Mouse (Mus musculus) MEL (cell line): Measurements from ENCODE around the gene Slc30a9. TPM values are rescaled to one million over a fixed set of nuclear protein-coding genes. Genes with fewer than 3 reads are reported as not detected.
A peak's percentile ranks its signal among the peaks of the same experiment; 100 is the strongest.

ENCODE experiments used
- DNase-seq: peaks from one replicate; pipeline ENCODE4 v3.0.0; 2011; ENCODE audit warnings: low read depth, low spot score
- H3K27ac ChIP-seq: 2 replicates; pipeline ENCODE4 v1.5.1; 2012; ENCODE audit warnings: low read depth, mild to moderate bottlenecking, control low read depth, low read length, moderate library complexity; ENCODE audit not compliant: control insufficient read depth
- H3K27me3 ChIP-seq, 2 experiments: fragments of 150-350 bp in 1 of 2; sonication (generic) in 1 of 2; 2 replicates each; pipeline ENCODE4 v1.6.1; 2012; ENCODE audit warnings: low read length in 2 of 2, mild to moderate bottlenecking in 2 of 2, improper control_type of control experiment in 1 of 2, moderate library complexity in 1 of 2; ENCODE audit not compliant: insufficient read depth in 2 of 2, control insufficient read depth in 1 of 2
- H3K36me3 ChIP-seq, 2 experiments: 2 replicates each; pipeline ENCODE4 v1.6.1; 2012 to 2014; ENCODE audit warnings: low read length in 2 of 2, improper control_type of control experiment in 1 of 2, inconsistent platforms in 1 of 2, mild to moderate bottlenecking in 1 of 2; ENCODE audit not compliant: insufficient read depth in 2 of 2, control insufficient read depth in 1 of 2
- H3K4me1 ChIP-seq, 2 experiments: fragments of 150-350 bp in 1 of 2; sonication (generic) in 1 of 2; 2 replicates each; pipeline ENCODE4 v1.6.1; 2012; ENCODE audit warnings: low read length in 2 of 2, improper control_type of control experiment in 1 of 2, mild to moderate bottlenecking in 1 of 2; ENCODE audit not compliant: insufficient read depth in 2 of 2, control insufficient read depth in 1 of 2
- H3K4me3 ChIP-seq, 2 experiments: fragments of 150-350 bp in 1 of 2; sonication (generic) in 1 of 2; 2 replicates each; pipeline ENCODE4 v1.5.1; 2012; ENCODE audit warnings: low read depth in 2 of 2, low read length in 2 of 2, mild to moderate bottlenecking in 2 of 2, moderate library complexity in 2 of 2, control low read depth in 1 of 2, improper control_type of control experiment in 1 of 2; ENCODE audit not compliant: control insufficient read depth in 1 of 2, insufficient read depth in 1 of 2
- H3K79me2 ChIP-seq: 2 replicates; pipeline ENCODE4 v1.6.1; 2012; ENCODE audit warnings: mild to moderate bottlenecking, low read length, moderate library complexity; ENCODE audit not compliant: control insufficient read depth, poor library complexity, insufficient read depth
- H3K9ac ChIP-seq: 2 replicates; pipeline ENCODE4 v1.6.1; 2012; ENCODE audit warnings: low read depth, mild to moderate bottlenecking, control low read depth, low read length, moderate library complexity; ENCODE audit not compliant: control insufficient read depth, poor library complexity, severe bottlenecking
- H3K9me3 ChIP-seq: fragments of 150-350 bp; sonication (generic); replicated peaks from 2 replicates; pipeline ENCODE4 v1.6.1; 2012; ENCODE audit warnings: mild to moderate bottlenecking, low read length, improper control_type of control experiment, moderate library complexity; ENCODE audit not compliant: insufficient read depth
- BHLHE40 ChIP-seq: IDR thresholded peaks from 2 replicates; pipeline ENCODE4 v1.6.1; 2012; ENCODE audit warnings: low read depth, mild to moderate bottlenecking, inconsistent platforms, low read length, improper control_type of control experiment, borderline replicate concordance
- CHD2 ChIP-seq: IDR thresholded peaks from 2 replicates; pipeline ENCODE4 v1.6.1; 2011; ENCODE audit warnings: low read length, improper control_type of control experiment
- CTCF ChIP-seq, 3 experiments: IDR thresholded peaks in 2 of 3; conservative IDR thresholded peaks in 1 of 3; 2 replicates each; pipeline ENCODE4 v1.5.1; 2011 to 2012; ENCODE audit warnings: low read length in 3 of 3, low read depth in 2 of 3, mild to moderate bottlenecking in 2 of 3, improper control_type of control experiment in 1 of 3, inconsistent platforms in 1 of 3, mixed read lengths in 1 of 3, moderate library complexity in 1 of 3; ENCODE audit not compliant: control insufficient read depth in 1 of 3, insufficient read depth in 1 of 3, poor library complexity in 1 of 3, severe bottlenecking in 1 of 3
- ELF1 ChIP-seq: IDR thresholded peaks from 2 replicates; pipeline ENCODE4 v1.6.1; 2014; ENCODE audit warnings: low read depth, mild to moderate bottlenecking, inconsistent platforms, low read length, improper control_type of control experiment, moderate library complexity
- EP300 ChIP-seq, 2 experiments: IDR thresholded peaks; 2 replicates each; pipeline ENCODE4 v1.6.1; 2011; ENCODE audit warnings: improper control_type of control experiment in 2 of 2, low read length in 2 of 2, low read depth in 1 of 2, mild to moderate bottlenecking in 1 of 2
- GABPA ChIP-seq: IDR thresholded peaks from 2 replicates; pipeline ENCODE4 v1.6.1; 2012; ENCODE audit warnings: low read depth, mild to moderate bottlenecking, inconsistent platforms, low read length, improper control_type of control experiment, moderate library complexity
- GATA1 ChIP-seq: IDR thresholded peaks from 2 replicates; pipeline ENCODE4 v1.6.1; 2011; ENCODE audit warnings: low read depth, low read length, improper control_type of control experiment
- HCFC1 ChIP-seq: IDR thresholded peaks from 2 replicates; pipeline ENCODE4 v1.6.1; 2012; ENCODE audit warnings: low read depth, mild to moderate bottlenecking, inconsistent platforms, low read length, improper control_type of control experiment, moderate library complexity
- JUND ChIP-seq: IDR thresholded peaks from 2 replicates; pipeline ENCODE4 v1.6.1; 2011; ENCODE audit warnings: low read depth, mild to moderate bottlenecking, improper control_type of control experiment, low read length
- MAFK ChIP-seq: IDR thresholded peaks from 2 replicates; pipeline ENCODE4 v1.6.1; 2011; ENCODE audit warnings: low read depth, mild to moderate bottlenecking, low read length, improper control_type of control experiment, borderline replicate concordance
- MAX ChIP-seq: IDR thresholded peaks from 2 replicates; pipeline ENCODE4 v1.6.1; 2011; ENCODE audit warnings: low read length, improper control_type of control experiment
- MAZ ChIP-seq: IDR thresholded peaks from 2 replicates; pipeline ENCODE4 v1.6.1; 2012; ENCODE audit warnings: low read depth, mild to moderate bottlenecking, inconsistent platforms, low read length, improper control_type of control experiment
- MXI1 ChIP-seq: IDR thresholded peaks from 2 replicates; pipeline ENCODE4 v1.6.1; 2011; ENCODE audit warnings: mild to moderate bottlenecking, low read depth, low read length, improper control_type of control experiment
- MYB ChIP-seq: IDR thresholded peaks from 2 replicates; pipeline ENCODE4 v1.6.1; 2011; ENCODE audit warnings: mild to moderate bottlenecking, low read depth, low read length, improper control_type of control experiment
- NELFE ChIP-seq: IDR thresholded peaks from 2 replicates; pipeline ENCODE4 v1.6.1; 2011; ENCODE audit warnings: low read depth, low read length, improper control_type of control experiment
- NRF1 ChIP-seq: IDR thresholded peaks from 2 replicates; pipeline ENCODE4 v1.6.1; 2014; ENCODE audit warnings: low read depth, mild to moderate bottlenecking, inconsistent platforms, low read length, improper control_type of control experiment, moderate library complexity; ENCODE audit not compliant: poor library complexity, insufficient read depth, severe bottlenecking
- POLR2AphosphoS2 ChIP-seq: IDR thresholded peaks from 2 replicates; pipeline ENCODE4 v1.6.1; 2011; ENCODE audit warnings: low read length, improper control_type of control experiment
- POLR2AphosphoS5 ChIP-seq: IDR thresholded peaks from 2 replicates; pipeline ENCODE4 v1.6.1; 2012; ENCODE audit warnings: low read depth, borderline replicate concordance, mild to moderate bottlenecking, inconsistent platforms, low read length, moderate library complexity, mixed read lengths
- RCOR1 ChIP-seq: IDR thresholded peaks from 2 replicates; pipeline ENCODE4 v1.6.1; 2012; ENCODE audit warnings: low read depth, mild to moderate bottlenecking, inconsistent platforms, low read length, improper control_type of control experiment
- SIN3A ChIP-seq: IDR thresholded peaks from 2 replicates; pipeline ENCODE4 v1.6.1; 2012; ENCODE audit warnings: low read length, improper control_type of control experiment, inconsistent platforms
- SMC3 ChIP-seq: IDR thresholded peaks from 2 replicates; pipeline ENCODE4 v1.6.1; 2011; ENCODE audit warnings: low read depth, low read length, improper control_type of control experiment
- TCF12 ChIP-seq: IDR thresholded peaks from 2 replicates; pipeline ENCODE4 v1.6.1; 2014; ENCODE audit warnings: low read depth, mild to moderate bottlenecking, inconsistent platforms, low read length, improper control_type of control experiment, moderate library complexity
- UBTF ChIP-seq: IDR thresholded peaks from 2 replicates; pipeline ENCODE4 v1.6.1; 2012; ENCODE audit warnings: low read depth, mild to moderate bottlenecking, inconsistent platforms, low read length, improper control_type of control experiment, moderate library complexity, borderline replicate concordance; ENCODE audit not compliant: insufficient read depth
- USF1 ChIP-seq: IDR thresholded peaks from 2 replicates; pipeline ENCODE4 v1.6.1; 2014; ENCODE audit warnings: low read depth, mild to moderate bottlenecking, inconsistent platforms, low read length, improper control_type of control experiment, moderate library complexity
- ZC3H11A ChIP-seq: IDR thresholded peaks from 2 replicates; pipeline ENCODE4 v1.6.1; 2012; ENCODE audit warnings: low read depth, mild to moderate bottlenecking, inconsistent platforms, low read length, improper control_type of control experiment
- ZKSCAN1 ChIP-seq: IDR thresholded peaks from 2 replicates; pipeline ENCODE4 v1.6.1; 2012; ENCODE audit warnings: low read depth, mild to moderate bottlenecking, inconsistent platforms, low read length, improper control_type of control experiment, moderate library complexity
- polyA plus RNA-seq, 2 experiments: library from polyadenylated mRNA; stranded (reverse) in 1 of 2; unstranded in 1 of 2; fragments of >175 nt in 1 of 2; fragments of >200 nt in 1 of 2; gene quantifications; 2 replicates each; pipeline versions ENCODE4 v1.2.1 to v1.2.4; 2012; ENCODE audit warnings: low replicate concordance in 2 of 2, low read depth in 1 of 2; ENCODE audit not compliant: insufficient read length in 2 of 2, insufficient read depth in 1 of 2, missing spikeins in 1 of 2
- total RNA-seq: library from RNA; depleted of rRNA; stranded (reverse); fragments of 300-350 nt; gene quantifications from 2 replicates; pipeline ENCODE4 v1.2.3, GENCODE M21; 2012

The Slc30a9 gene
- total and polyA plus RNA-seq, 3 experiments = 20.2 to 284 (median 37.6) TPM

GRCm38 (mm10) chr5:67324032-67324431 lies 17.3 kb downstream of the Slc30a9 start:
- Histone ChIP-seq H3K9ac (no peak overlapping the region), H3K27ac (no peak overlapping the region), H3K9me3 (no peaks in the 10 kb centered on the region), H3K4me1 (no peaks in the 10 kb centered on the region), H3K4me3 (no peak overlapping the region), H3K36me3 (peaks cover 0 to 9% of the 10 kb centered on the region in 2 experiments; a peak in 2 of 4 replicates), H3K27me3 (no peaks in the 10 kb centered on the region), H3K79me2 (no peaks in the 10 kb centered on the region)
- TF ChIP-seq HCFC1 = no peak
- no peak for TF ChIP-seq MAFK
- TF ChIP-seq CHD2 = no peak
- TF ChIP-seq BHLHE40 = no peak
- no peak for TF ChIP-seq GATA1
- TF ChIP-seq POLR2AphosphoS2 = no peak
- TF ChIP-seq NRF1 = no peak
- no peak for TF ChIP-seq MXI1
- TF ChIP-seq MAZ = no peak
- TF ChIP-seq NELFE = no peak
- TF ChIP-seq SIN3A = no peak
- no peak for TF ChIP-seq MYB
- no peak for TF ChIP-seq ELF1
- no peak for TF ChIP-seq ZKSCAN1
- no peak for DNase-seq

GRCm38 (mm10) chr5:67340811-67341210 lies 34.1 kb downstream of the Slc30a9 start:
- Histone ChIP-seq H3K36me3 (peaks cover 0 to 12% of the 10 kb centered on the region in 2 experiments; a peak in 2 of 4 replicates), H3K9me3 (no peaks in the 10 kb centered on the region), H3K79me2 (no peaks in the 10 kb centered on the region), H3K27me3 (no peaks in the 10 kb centered on the region)
- peak; percentile 8 for DNase-seq
- TF ChIP-seq ZC3H11A (no peak), USF1 (no peak), TCF12 (no peak)
- TF ChIP-seq, all 39 proteins: peak for 0
- H3K4me1 ChIP-seq = no peaks in the 10 kb centered on the region
- no peak overlapping the region for H3K27ac ChIP-seq
- no peak overlapping the region for H3K4me3 ChIP-seq
- no peak overlapping the region for H3K9ac ChIP-seq

DNA sequence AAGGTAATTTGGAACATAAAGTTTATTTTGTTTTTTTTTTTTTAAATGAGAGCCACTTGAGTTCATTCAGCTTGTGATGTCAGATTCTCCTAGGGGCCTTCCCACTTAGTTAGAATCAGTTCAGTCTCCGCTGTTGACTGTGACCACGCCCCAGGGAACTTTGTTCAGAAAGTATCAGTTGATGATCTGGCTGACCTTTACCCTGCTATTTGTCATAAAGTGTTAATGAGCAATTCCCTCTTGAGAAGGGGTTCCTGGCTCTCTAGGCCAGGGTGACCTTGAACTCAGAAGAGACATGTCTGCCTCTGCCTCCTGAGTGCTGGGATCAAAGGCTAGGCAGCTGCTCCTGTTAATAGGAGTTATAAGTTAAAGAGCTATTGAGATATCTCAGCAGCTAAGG lies 40.3 kb downstream of the Slc30a9 start:
- no peaks in the 10 kb centered on the region for H3K4me1 ChIP-seq
- H3K4me3 ChIP-seq = no peak overlapping the region
- H3K9ac ChIP-seq = no peak overlapping the region
- no peak for DNase-seq
- H3K36me3 ChIP-seq = peaks cover 0 to 7% of the 10 kb centered on the region in 2 experiments; a peak in 2 of 4 replicates
- no peak overlapping the region for H3K27ac ChIP-seq
- H3K27me3 ChIP-seq = no peaks in the 10 kb centered on the region
- no peak for TF ChIP-seq GABPA
- no peak for TF ChIP-seq SIN3A
- no peak for TF ChIP-seq ELF1
- TF ChIP-seq SMC3 = no peak
- no peak for TF ChIP-seq EP300 (IDR thresholded peaks at IDR 0.05; ENCODE audit: low read depth in 1 of 2, low read length in 2 of 2)
- TF ChIP-seq MAX = no peak
- no peak for TF ChIP-seq GATA1
- no peak for TF ChIP-seq JUND
- no peak for TF ChIP-seq POLR2AphosphoS5
- no peak for TF ChIP-seq ZKSCAN1
- no peak for TF ChIP-seq UBTF
- no peak for TF ChIP-seq MAZ
- no peak for TF ChIP-seq RCOR1
- TF ChIP-seq CHD2 = no peak
- TF ChIP-seq TCF12 = no peak
- TF ChIP-seq CTCF (IDR thresholded peaks at IDR 0.05 in 2 of 3, conservative IDR thresholded peaks at IDR 0.05 in 1 of 3; ENCODE audit: control insufficient read depth in 1 of 3, insufficient read depth in 1 of 3, low read depth in 2 of 3, low read length in 3 of 3, poor library complexity in 1 of 3, severe bottlenecking in 1 of 3) = no peak
- H3K79me2 ChIP-seq = no peaks in the 10 kb centered on the region
- no peaks in the 10 kb centered on the region for H3K9me3 ChIP-seq
